Mouse (Mus musculus) C2C12 (cell line): ENCODE data around the gene Slc22a15. TPM values are rescaled to one million over a fixed set of nuclear protein-coding genes. Genes with fewer than 3 reads are reported as not detected.
A peak's percentile ranks its signal among the peaks of the same experiment; 100 is the strongest.

Experiments used
- H3K27me3 ChIP-seq: one replicate; pipeline ENCODE4 v1.6.1; 2011; ENCODE audit not compliant: control insufficient read depth, insufficient read depth, insufficient read length
- H3K36me3 ChIP-seq: one replicate; pipeline ENCODE4 v1.6.1; 2011; ENCODE audit not compliant: control insufficient read depth, insufficient read depth
- H3K4me3 ChIP-seq: one replicate; pipeline ENCODE4 v1.5.1; 2011; ENCODE audit warnings: mild to moderate bottlenecking, control low read depth; ENCODE audit not compliant: poor library complexity, insufficient read depth, severe bottlenecking
- H3K79me2 ChIP-seq: one replicate; pipeline ENCODE4 v1.6.1; 2011; ENCODE audit not compliant: control insufficient read depth, insufficient read depth
- H3K79me3 ChIP-seq: one replicate; pipeline ENCODE4 v1.6.1; 2011; ENCODE audit warnings: low read depth, control low read depth
- H3ac ChIP-seq: one replicate; pipeline ENCODE3; 2011; ENCODE audit warnings: low read depth; ENCODE audit not compliant: control insufficient read depth, insufficient read length
- CEBPB ChIP-seq: IDR thresholded peaks from one replicate; pipeline ENCODE4 v1.6.1; 2011; ENCODE audit warnings: low read depth, mild to moderate bottlenecking, control low read depth, moderate library complexity
- CTCF ChIP-seq: IDR thresholded peaks from one replicate; pipeline ENCODE4 v1.5.1; 2011; ENCODE audit not compliant: control insufficient read depth, insufficient read depth, insufficient read length
- FOSL1 ChIP-seq: IDR thresholded peaks from one replicate; pipeline ENCODE4 v1.8.0; 2011; ENCODE audit warnings: mild to moderate bottlenecking, low read length; ENCODE audit not compliant: poor library complexity, insufficient read depth, severe bottlenecking
- MAX ChIP-seq: IDR thresholded peaks from one replicate; pipeline ENCODE4 v1.6.1; 2011; ENCODE audit warnings: mild to moderate bottlenecking, control low read depth
- MYOD1 ChIP-seq: IDR thresholded peaks from one replicate; pipeline ENCODE4 v1.6.1; 2011; ENCODE audit warnings: low read depth; ENCODE audit not compliant: control insufficient read depth, insufficient read length
- MYOG ChIP-seq: IDR thresholded peaks from one replicate; pipeline ENCODE4 v1.6.1; 2011; ENCODE audit not compliant: control insufficient read depth, insufficient read length; ENCODE audit errors: extremely low read depth
- USF1 ChIP-seq: IDR thresholded peaks from one replicate; pipeline ENCODE4 v1.6.1; 2011; ENCODE audit warnings: low read depth, mild to moderate bottlenecking, control low read depth, moderate library complexity
- polyA plus RNA-seq: library from polyadenylated mRNA; unstranded; fragments of >200 nt; fragmentation: generic; extraction: Trizol; gene quantifications from one replicate; pipeline ENCODE4 v1.2.1, GENCODE M21; 2012; ENCODE audit warnings: missing spikeins

The Slc22a15 gene
- polyA plus RNA-seq, 1 experiment: 7.9 TPM

DNA sequence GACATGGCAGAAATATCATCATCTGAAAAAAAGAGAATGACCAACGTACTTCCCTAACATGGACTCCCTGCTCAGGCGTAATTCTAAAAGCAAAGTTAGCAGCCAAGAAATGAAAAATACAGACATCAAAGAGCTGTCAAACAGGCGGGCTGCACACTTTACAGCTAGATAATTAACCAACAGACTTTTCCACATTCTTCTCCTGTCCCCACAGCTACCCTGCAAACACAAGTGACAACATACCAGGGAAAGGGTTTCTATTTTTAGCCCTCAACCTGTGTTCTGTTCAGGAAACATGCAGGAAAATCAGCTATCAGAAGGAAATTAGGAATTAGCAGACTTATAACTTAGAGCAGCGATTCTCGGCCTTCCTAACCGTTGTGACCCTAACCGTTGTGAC lies 21.9 kb downstream of the Slc22a15 start:
- H3K36me3 ChIP-seq: no peaks in the 10 kb centered on the region
- H3K4me3 ChIP-seq: no peak overlapping the region
- H3ac ChIP-seq: no peak overlapping the region
- no peaks in the 10 kb centered on the region for H3K79me2 ChIP-seq
- TF ChIP-seq FOSL1: no peak
- TF ChIP-seq USF1: no peak
- no peak for TF ChIP-seq CEBPB
- TF ChIP-seq MAX: no peak
- no peaks in the 10 kb centered on the region for H3K27me3 ChIP-seq
- H3K79me3 ChIP-seq: no peaks in the 10 kb centered on the region

DNA sequence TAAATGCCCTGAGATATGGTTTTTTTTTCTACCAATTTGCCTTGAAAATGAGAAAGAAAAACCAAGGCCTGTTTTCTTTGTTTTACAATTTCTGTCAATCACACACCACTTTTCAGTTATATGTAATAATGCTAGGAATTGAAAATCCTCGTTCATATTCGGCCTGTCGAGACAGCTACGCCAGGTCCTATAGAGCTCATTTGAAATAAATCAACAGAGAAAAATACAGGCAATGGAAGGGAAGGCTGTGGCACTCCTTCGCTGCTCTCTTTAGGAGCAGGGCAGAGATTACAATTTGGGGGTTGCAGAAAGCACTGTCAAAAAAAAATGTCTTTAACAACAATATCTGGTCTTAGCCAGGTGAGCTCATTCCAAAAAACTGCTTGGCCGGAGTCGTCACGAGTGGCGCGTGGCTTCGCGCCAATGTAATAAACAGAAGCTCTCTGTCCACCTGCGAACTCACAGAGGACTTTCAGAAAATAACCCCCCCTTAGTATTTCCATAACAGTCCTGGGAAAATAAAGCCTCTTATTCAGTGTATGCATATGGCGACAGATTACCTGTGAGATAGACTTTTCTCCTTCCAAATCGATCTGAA lies 26.8 kb downstream of the Slc22a15 start:
- H3ac ChIP-seq: no peak overlapping the region
- no peaks in the 10 kb centered on the region for H3K79me2 ChIP-seq
- H3K36me3 ChIP-seq: no peaks in the 10 kb centered on the region
- no peaks in the 10 kb centered on the region for H3K79me3 ChIP-seq
- no peaks in the 10 kb centered on the region for H3K27me3 ChIP-seq
- no peak overlapping the region for H3K4me3 ChIP-seq
- TF ChIP-seq FOSL1 (no peak), MYOD1 (no peak), USF1 (no peak), MAX (no peak), CEBPB (no peak), CTCF (no peak), MYOG (no peak)

DNA sequence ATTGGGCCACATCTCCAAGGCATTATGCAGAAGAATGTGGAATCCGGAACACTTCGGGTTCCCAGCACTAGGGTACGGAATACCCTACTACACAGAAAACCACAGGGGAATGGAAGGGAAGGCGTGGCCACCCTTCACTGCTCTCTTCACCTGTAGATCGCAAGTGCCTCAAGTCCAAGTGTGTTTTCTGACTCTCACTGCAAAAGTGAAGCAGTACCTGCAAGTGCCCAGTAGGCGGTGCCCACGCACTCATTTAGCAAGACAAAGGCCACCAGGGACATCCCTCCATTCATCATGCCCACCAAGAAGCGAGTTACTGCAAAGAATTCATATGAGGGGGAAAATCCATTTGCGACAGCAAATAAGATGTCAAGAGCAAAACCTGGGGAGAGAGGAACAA lies 27.4 kb downstream of the Slc22a15 start:
- Histone ChIP-seq H3K36me3 (no peaks in the 10 kb centered on the region), H3K27me3 (no peaks in the 10 kb centered on the region), H3K4me3 (no peak overlapping the region), H3K79me3 (no peaks in the 10 kb centered on the region), H3K79me2 (no peaks in the 10 kb centered on the region), H3ac (no peak overlapping the region)
- TF ChIP-seq MYOG: no peak
- TF ChIP-seq CTCF: peak; percentile 45

DNA sequence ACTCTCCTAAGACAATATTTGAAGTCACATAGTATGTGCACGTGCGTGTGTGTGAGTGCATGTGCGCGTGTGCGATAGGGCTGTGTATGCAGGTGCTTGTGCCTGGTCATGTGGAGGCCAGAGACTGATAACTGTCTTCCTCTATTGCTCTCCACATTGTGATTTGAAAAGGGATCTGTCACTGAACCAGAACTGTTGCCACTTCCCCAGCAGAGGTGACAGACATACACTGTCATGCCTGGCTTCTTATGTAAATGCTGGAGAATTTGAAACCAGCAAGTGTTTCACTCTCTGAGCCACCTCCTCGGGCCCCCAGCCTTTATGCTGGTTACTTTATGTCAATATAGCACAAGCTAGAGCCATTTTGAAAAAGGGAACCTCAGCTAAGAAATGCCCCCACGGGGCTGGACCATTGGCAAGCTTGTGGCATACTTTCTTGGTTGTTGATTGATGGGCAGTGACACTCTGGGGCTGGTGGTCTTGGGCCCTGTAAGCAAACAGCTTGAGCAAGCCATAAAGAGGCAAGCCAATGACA lies 28.8 kb downstream of the Slc22a15 start:
- TF ChIP-seq MYOD1 (no peak), CEBPB (no peak), CTCF (no peak), USF1 (no peak), MYOG (no peak), FOSL1 (no peak), MAX (no peak)
- Histone ChIP-seq H3K79me3 (no peaks in the 10 kb centered on the region), H3K4me3 (no peak overlapping the region), H3K79me2 (no peaks in the 10 kb centered on the region), H3K36me3 (no peaks in the 10 kb centered on the region), H3K27me3 (no peaks in the 10 kb centered on the region), H3ac (no peak overlapping the region)

DNA sequence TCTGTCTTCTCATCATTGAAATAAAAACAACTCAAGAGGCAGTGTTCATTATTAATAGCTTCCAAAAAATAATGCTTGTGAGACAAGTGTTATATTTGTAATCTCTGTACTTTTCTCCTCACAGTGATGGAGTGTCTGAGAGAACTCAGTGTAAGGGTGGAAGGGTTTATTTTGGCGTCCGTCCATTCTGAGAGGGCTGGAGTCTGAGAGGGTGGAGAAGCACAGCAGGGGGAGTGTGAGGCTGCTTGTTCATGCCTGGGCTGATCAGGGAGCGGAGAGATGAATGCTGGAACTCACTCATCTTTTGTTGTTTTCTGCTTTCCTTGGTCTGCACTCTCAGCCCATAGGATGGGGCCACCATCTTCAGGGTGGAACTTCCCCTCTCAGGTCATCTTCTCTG lies 38.7 kb downstream of the Slc22a15 start:
- H3ac ChIP-seq: no peak overlapping the region
- no peak overlapping the region for H3K4me3 ChIP-seq
- H3K79me3 ChIP-seq: no peaks in the 10 kb centered on the region
- TF ChIP-seq FOSL1: no peak
- no peak for TF ChIP-seq CEBPB
- TF ChIP-seq CTCF: no peak
- TF ChIP-seq MYOG: no peak
- no peak for TF ChIP-seq MYOD1
- TF ChIP-seq USF1: no peak
- TF ChIP-seq MAX: no peak
- H3K36me3 ChIP-seq: peaks cover 4% of the 10 kb centered on the region
- H3K27me3 ChIP-seq: no peaks in the 10 kb centered on the region
- H3K79me2 ChIP-seq: no peaks in the 10 kb centered on the region

DNA sequence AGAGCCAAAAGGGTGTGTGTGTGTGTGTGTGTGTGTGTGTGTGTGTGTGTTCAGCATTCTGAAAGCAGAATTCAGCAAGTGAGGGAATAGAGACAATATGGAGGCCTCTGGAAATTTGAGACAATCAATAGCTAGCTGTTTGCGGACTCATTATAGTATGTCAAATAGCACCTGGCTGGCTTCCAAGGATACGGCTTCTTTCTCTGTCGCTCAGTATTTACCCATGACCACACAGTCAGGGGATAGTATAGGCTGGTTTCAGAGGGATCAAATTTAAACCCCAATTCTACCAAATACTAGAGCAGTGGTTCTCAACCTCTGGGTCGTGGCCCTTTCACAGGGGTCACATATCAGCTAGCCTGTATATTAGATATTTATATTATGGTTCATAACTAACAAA lies 39.2 kb downstream of the Slc22a15 start:
- Histone ChIP-seq H3K4me3 (no peak overlapping the region), H3ac (no peak overlapping the region), H3K27me3 (no peaks in the 10 kb centered on the region), H3K36me3 (peaks cover 4% of the 10 kb centered on the region), H3K79me3 (no peaks in the 10 kb centered on the region), H3K79me2 (no peaks in the 10 kb centered on the region)
- no peak for TF ChIP-seq FOSL1
- no peak for TF ChIP-seq USF1
- TF ChIP-seq CEBPB: no peak
- no peak for TF ChIP-seq CTCF
- TF ChIP-seq MYOD1: no peak
- no peak for TF ChIP-seq MYOG
- no peak for TF ChIP-seq MAX
